Mouse (Mus musculus) 3134 (cell line): ENCODE measurements at regions not wholly inside any gene's neighbourhood (a gene's known extent, or its start where the extent isn't known, plus 50 kb on each side); places are given as distances from the start of the nearest gene placed in this dataset.

Experiments used
- DNase-seq: peaks from one replicate; pipeline ENCODE4 v3.0.0-alpha.2; 2011; ENCODE audit warnings: low spot score; ENCODE audit not compliant: insufficient read length; ENCODE audit errors: extremely low read depth

DNA sequence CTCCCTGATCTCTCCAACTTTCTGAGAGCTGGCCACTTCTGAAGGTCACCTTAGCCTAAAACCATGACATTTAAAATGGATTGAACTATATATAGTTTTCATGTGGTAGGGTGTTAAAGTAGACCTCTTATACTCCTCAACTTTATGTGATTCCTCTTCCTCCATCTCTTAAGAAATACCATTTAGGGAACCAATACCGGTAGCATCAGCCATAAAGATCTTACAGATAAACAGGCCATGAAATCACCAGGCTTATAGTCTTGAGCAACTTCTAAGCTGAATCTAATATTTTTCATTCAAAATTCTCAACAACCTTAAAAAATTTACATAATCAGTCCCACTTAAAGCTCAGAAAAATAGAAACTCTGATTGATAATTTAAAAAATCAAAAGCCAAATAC is 56.2 kb downstream of the Rpl36a-ps1 start:
- DNase-seq, result no peak

DNA sequence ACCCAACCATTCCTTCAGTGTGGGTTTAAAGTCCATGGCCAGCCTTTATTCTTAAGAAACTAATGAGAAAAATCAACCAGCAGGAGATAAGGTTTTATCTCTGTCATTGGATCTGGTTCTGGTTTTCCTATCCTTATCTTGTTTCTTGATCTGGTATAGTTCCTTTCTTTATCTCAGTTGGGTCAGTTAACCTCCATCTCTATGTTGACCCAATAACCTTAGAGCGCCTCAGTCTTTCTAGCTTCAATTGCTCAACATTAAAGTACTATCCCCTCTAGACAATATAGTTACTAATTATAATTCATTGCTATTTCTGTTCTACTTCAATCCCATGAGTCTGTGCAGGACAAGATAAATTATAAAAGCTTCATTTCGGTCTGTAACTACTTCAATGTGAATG is 56.7 kb downstream of the Rpl36a-ps1 start:
- no peak for DNase-seq

DNA sequence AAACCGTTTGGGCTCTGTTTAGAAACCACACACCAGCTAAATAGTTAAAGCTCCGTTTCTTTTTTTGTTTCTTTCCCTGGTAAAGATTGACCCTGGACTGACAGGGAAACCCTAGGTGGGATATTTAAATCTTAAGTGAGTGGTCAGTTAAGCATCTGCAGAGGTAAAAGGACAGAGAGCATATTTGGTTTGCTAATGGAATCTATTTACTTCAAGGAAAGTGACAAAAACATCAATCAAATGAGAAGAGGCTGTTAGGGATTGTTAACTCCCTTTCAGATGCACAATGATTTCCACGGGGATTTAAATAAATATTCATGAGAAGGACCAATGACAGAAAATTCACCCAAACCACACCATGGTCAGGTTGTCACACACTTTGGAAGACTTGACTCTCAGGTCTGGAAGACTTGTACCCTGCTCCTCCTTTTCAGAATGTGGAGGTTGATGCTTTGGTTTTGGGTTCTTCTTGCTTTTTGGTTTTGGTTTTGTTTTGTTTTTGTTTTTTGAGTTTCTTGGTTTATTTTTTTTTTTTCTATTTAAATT is 60.7 kb downstream of the Rpl36a-ps1 start:
- DNase-seq, result no peak

DNA sequence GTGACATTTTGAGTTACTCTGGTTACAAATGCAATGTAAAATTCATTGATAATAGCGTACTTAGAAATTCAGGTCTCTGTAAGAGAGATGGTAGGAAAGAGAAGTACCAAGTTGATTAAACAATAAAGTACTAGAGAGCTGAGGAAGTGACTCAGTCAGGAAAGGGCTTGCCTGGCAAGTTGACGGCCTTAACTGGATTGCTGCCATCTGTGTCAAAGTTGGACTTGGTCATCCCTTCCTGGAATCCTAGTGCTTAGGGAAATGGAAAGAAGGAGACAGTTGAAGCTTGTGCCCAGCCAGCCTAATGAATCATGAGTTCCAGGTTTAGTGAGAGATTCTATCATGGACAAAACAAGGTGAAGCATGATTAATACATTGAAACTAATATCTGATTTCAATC is 64.8 kb downstream of the Rpl36a-ps1 start:
- peak; percentile 28 for DNase-seq

DNA sequence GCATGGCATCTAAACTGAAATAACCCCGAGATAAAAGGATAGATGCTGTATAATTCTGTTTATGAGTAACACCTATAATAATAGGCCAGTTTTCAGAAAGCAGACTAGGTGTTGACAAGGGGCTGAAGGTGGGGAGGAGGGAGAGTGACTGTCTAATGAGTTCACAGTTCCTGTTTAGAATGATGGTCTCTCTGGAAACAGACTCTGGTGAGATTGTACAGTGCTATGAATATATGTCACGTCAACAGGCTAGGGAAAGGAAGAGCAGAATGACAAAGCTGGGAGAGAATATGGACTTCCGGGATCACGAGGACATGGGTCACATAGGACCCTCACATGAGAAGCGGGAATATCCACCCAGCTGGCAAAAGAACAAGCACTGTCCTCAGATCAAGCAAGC is 85.9 kb downstream of the Rpl36a-ps1 start:
- DNase-seq, result no peak

DNA sequence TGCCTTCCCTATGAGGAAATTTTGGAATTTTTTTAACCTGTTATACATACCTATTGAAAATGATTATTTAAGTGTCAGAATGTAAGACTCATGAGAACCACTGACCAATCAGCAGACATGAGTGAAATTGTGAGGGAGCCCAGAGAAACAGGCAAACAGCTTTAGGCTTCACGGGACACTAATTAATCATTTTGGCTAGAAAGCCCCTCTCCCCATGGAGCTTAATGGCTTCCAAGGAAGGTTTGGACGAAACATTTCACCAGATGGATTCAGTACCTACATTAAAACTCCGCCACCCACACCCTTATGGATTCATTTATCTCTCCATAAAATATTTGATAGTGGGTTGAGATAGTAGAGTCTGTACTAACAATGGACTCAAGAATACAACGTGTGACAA is 95.2 kb downstream of the Rpl36a-ps1 start:
- no peak for DNase-seq

DNA sequence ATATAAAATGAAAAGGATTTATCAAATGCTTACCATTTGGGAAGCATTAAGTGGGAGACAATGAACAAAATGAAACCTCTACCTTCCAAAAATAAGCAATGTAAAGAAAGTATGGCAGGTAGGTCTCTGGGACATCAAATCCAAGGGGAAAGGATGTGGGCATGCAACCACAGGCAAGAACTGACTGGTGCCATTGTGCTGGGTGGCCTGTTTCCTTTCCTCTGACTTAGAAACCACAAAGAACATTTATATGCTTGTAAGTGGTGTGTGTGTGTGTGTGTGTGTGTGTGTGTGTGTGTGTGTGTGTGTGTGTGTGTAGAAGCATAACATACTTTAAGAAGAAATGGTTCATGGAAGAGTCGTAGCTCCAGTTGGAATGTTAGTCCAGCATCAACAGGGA is 96.7 kb downstream of the Rpl36a-ps1 start:
- DNase-seq, result no peak

DNA sequence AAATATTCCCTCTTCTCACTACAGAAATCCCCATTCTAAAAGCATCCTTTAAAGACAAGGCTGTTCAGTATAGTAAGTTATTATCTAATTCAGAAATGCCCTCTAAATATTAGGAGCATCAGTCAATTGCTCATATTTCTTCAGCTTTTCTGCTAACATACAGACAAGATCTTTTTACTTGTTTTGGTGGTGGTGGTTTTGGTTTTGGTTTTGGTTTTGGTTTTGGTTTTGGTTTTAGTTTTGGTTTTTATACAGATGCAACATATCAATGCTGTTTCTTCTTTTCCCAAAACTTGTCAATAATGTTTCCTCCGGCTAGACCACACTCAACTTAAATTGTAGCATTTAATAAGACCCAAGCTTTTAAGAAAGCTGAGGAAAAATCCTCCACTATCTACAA is 98.2 kb downstream of the Rpl36a-ps1 start:
- DNase-seq, result no peak

DNA sequence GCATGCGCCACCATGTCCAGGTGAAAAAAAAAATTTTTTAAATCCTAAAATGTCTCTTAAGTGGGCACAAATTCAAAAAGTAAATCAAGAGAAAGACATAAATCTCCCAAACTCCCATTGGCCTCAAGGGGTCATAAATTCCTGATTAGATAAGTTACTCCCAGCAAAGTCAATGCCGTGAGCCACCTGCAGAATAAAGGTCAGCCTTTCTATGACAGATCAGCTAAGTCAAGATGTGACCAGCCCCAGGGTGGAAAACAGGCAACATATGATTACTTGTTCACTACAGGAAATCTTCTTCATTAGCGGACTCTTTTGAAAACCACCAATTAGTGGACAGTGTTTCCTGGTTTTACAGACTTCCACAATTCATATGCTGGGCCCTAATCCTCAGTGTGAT is 101.4 kb downstream of the Rpl36a-ps1 start:
- no peak for DNase-seq

DNA sequence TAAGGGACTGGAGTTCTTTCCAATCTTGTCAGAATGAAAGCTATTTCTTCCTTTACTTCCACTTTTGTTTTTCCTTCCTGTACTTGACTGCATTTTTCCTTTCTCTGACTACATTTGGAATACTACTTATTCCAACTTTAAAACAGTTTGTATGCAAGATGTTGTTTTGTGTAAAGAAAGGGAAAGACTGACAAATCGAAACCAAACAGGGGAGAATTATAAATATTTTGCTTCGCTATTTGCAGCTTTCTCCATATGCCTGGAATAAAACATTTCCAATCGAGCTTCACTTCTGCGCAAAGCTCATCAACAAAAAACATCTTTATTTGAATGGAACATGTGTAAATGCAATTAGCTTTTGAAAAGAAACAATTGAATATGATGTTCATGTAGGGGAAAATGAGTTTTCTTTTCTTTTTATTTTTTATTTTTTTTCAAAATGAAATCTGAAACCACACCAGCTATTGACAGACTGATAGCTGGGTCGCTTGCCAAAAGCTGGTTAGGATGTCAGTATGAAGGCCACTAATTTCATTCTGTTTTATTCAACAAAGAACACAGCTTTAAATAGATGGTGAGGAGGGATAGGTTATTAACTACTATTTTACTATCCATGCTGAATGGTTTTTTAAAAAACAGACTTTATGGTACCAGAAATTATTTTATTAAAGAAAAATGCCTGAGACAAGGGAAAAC is 102.7 kb downstream of the Rpl36a-ps1 start:
- no peak for DNase-seq

DNA sequence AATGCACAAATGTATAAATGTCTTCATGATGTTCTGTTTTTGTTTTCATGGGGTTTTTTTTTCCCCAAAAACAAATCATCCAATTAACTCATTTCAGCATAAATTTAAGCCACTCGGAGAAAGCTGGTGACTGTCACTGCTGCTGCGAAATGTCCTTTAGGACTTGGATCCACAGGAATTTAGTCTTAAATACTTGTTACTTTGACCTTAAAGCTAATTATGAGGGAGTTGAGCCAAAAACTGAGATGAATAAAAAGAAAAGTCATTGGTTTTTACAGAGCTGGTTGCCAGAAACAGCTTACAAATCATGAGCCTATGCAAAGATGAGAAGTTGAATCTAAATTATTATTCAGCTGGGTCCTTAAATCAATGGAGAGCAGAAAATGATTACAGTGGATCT is 106.5 kb downstream of the Rpl36a-ps1 start:
- no peak for DNase-seq

DNA sequence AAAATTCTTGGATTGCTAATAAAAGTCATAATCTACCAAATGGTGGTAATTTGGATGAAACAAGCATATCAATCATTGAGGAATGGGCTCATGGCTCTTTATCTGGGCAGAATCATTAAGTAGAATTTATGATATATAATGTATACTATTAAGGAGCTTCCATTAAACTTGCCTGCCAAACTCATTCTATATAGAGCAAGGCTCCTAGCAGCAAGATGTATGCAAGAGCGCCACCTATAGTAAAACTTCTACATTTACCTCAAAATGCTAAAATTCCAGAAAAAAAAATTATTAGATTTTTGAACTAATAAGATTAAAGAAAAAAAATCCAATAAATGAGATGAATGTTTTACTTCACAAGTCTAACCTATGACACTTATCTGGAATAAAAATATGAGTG is 107.1 kb downstream of the Rpl36a-ps1 start:
- DNase-seq, result no peak

DNA sequence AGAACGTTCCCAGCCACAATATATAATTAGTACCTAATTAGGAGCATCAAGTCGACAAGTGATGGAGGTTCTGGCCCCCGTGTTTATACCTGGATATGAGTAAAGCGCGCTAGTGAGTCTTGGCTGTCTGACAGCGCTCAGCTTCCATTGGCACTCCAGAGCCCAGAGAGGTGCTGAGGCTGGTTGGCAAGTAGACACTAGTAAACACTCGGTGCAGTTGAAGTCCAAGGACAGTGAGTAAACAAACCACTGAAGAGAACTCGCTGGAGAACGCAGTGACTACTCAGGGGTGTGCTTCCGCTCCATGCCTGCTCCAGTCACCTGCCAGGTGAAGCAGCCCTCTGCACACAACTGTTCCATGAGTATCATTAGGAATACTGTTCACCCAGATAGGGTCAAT is 111.5 kb downstream of the Rpl36a-ps1 start:
- no peak for DNase-seq

DNA sequence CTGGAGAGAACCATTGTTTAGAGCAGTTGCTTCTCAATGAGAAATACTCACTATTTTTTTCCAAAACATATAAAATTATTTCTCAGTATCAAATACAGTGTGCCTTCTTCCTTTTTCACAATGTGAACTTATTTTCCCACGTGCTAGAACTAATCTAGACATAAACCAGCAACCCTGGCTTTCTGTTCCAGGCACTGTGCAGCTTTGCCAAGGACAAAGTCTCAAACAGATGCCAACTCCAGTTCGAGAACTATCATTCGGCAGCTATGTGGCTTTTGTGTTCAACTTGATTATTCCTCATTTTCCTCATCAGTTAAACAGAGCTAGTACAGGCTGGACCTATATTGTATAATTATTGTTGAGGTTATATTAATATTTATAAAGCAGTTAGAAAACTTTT is 116.2 kb downstream of the Rpl36a-ps1 start:
- DNase-seq, result no peak

DNA sequence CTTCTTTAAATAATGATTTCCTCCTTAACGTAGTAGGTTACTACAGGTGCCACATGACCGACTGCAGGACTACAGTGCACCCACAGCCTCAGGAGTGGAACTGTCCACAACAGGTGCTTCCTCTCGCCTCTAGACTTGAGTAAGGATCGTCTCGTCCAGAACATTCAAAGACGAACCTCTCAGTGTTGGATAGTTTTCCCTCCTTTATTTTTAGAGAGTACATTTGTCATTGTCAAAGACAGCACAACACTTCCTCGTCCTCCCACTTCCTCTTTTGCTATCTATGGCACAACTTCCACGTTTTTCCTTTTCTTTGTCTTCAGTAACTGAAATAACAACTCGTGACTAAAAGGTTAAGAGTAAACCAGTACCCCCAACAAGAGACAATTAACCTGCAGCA is 120.7 kb downstream of the Rpl36a-ps1 start:
- no peak for DNase-seq

DNA sequence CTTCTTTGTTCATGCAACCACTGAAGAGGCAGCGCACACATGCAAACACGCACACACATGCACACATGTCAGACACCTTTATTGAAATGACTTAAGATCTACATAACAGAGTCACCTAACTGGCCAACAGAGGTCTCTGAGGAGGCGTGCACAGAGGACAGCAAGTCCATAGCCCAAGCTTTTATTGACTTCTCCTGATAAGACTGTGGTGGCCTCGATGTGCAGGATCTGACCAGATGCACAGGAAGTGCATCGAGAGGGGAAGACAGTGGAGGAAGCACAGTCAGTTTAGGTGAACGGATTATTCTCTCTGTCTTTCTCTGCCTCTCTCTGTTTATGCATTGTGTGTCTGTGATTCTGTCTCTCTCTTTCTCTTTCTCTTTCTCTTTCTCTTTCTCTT is 124.2 kb downstream of the Rpl36a-ps1 start:
- DNase-seq, result no peak

DNA sequence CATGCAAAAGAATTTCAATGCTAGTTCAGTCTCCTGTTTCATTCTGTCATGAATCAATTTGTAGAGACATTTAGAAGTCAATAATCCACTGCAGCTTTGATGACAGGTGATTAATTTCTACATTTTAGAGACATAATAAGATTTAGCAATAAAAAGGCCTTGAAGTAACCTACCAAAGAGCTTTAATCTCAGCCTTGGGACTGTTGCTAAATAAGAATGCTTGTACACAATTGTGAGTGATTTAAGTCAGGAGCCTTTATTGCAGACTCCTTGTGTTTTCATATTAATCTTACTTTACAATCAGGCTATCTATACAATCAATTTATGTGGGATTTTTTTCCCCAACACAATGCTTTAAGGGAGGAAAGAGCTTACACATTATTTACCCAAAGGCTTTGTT is 127.2 kb downstream of the Rpl36a-ps1 start:
- DNase-seq, result no peak

DNA sequence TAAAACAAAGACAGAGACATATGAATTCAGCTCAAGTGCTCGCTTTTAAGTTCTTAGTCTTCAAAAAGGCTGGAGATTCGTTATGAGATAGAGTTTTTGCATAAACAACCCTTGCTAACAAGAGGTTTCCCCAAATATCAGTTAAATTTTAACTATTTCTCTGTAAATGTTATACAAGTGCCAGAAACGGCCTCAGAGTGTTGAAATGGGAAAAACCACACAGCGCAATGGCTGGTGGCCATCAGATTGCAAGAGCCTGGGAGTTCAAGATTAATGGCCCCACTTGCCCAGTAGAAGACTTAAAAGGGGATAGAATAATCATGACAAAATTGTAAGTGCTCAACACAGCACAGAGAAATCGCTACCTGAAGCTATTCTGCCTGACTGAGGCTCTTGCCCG is 130.1 kb downstream of the Rpl36a-ps1 start:
- DNase-seq, result no peak

DNA sequence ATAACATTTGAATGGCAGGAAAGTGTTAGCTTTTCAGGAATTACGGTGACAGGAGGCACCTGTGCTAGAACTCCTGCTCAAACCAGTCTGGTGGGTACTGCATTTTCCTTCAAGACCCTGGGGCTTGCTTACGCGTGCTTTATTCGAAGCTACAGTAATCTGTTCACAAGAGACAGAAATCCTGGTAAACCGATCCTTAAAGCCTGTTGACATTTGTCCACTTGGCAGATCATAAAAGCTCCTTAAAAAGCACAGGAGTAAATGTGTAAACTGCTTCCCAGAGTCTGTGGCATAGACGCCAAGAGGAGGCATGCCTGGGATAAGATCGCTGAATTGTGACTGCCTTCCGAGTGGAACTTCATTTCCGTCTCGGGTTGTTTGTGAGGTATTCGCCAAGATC is 130.5 kb downstream of the Rpl36a-ps1 start:
- no peak for DNase-seq

DNA sequence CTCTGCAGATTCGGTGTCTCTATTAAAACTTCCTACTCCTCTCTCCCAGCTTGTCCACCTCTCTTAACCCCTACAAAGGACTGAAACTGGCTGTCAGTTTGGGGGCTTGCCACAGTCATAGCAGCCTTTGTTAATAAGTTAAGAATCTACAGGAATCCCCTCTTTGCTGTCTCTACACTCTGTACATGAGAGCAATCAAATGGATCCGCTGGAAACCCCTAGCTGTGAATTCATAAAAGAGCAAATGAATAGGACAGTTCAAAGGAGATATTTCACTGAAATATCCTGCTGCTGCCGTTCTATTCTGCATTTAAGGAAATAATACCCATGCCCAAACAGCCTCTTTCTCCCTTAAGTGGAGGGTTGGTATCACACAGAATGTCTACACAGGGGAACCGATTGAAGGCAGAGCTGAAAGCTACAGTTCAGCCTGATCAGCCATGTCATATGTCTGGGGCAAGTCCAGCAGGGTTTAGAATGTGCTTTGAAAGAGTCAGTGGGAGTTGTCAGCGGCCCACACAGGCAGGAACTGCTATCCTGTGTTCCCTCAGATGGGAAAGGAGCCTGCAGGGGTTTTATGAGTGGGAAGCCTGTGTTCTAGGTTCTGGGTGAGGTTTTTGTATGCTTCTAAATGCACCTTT is 131.9 kb downstream of the Rpl36a-ps1 start:
- DNase-seq, result no peak

DNA sequence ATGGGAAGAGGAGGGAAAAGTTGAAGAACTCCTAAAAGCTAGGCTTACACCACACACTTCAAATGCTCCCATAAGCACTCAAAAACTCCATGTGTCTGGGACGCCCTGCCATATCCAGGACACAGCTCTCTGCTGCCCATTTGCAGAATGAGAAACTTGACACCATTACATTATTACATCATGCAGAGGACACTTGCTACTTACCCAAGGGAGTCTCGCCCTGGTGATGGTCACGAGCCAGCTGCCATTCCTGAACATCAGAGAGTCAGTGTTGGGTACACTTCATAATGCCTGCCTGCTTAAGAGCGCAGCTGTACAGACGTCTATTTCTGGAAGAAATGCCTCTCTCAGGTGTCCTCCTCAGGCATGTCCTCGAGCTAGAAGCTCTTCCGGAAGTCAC is 135.3 kb downstream of the Rpl36a-ps1 start:
- no peak for DNase-seq

DNA sequence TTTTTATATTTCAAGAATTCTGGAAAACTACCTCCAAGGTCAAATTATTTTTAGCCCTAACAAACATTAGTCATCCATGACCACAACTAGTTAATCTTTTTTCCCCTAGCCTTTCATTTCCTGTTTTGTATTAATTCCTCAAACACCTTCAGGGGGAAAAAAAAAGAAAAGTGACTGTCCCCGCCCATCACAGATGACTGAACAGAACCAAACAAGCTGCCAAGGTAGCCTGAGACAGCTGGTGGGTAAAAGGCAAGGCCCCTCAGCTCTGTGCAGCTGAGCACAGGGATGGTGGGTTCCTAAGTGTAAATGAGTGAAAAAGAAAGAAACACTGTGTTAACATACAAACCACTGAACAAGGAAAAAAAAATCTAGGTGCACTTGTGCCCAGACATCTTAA is 145.6 kb downstream of the Rpl36a-ps1 start:
- no peak for DNase-seq
